Mouse (Mus musculus) forebrain, embryonic 14.5 days (tissue): Measurements from ENCODE around the gene Mrgpre. TPM values are rescaled to one million over a fixed set of nuclear protein-coding genes. Genes with fewer than 3 reads are reported as not detected.

Experiments
- ATAC-seq: fragments of 200-750 bp; cut with Nextera tagmentation; 2 replicates; pipeline ENCODE4 v1.8.0; 2017; ENCODE audit warnings: mild to moderate bottlenecking, moderate library complexity
- DNase-seq: peaks from one replicate; pipeline ENCODE4 v3.0.0-alpha.2; 2015; ENCODE audit warnings: low spot score
- H3K27ac ChIP-seq: fragments of 300-500 bp; sonication (generic); 2 replicates; pipeline ENCODE4 v1.5.1; 2014; ENCODE audit warnings: low read depth, mild to moderate bottlenecking, control low read depth, low read length, moderate library complexity
- H3K27me3 ChIP-seq: fragments of 300-500 bp; sonication (generic); replicated peaks from 2 replicates; pipeline ENCODE4 v1.6.1; 2014; ENCODE audit warnings: low read length, control low read depth, mixed read lengths; ENCODE audit not compliant: control insufficient read depth, insufficient read depth
- H3K36me3 ChIP-seq: fragments of 300-500 bp; sonication (generic); 2 replicates; pipeline ENCODE4 v1.6.1; 2014; ENCODE audit warnings: low read length, control low read depth; ENCODE audit not compliant: control insufficient read depth, insufficient read depth
- H3K4me1 ChIP-seq: fragments of 300-500 bp; sonication (generic); 2 replicates; pipeline ENCODE4 v1.6.1; 2014; ENCODE audit warnings: antibody characterized with exemption, low read length, control low read depth; ENCODE audit not compliant: control insufficient read depth, insufficient read depth
- H3K4me2 ChIP-seq: fragments of 300-500 bp; sonication (generic); 2 replicates; pipeline ENCODE4 v1.6.1; 2014; ENCODE audit warnings: mild to moderate bottlenecking, control low read depth, low read length
- H3K4me3 ChIP-seq: fragments of 300-500 bp; sonication (generic); 2 replicates; pipeline ENCODE4 v1.5.1; 2014; ENCODE audit warnings: low read depth, low read length, control low read depth
- H3K9ac ChIP-seq: fragments of 300-500 bp; sonication (generic); 2 replicates; pipeline ENCODE4 v1.6.1; 2014; ENCODE audit warnings: mild to moderate bottlenecking, low read length, control low read depth, moderate library complexity
- H3K9me3 ChIP-seq: fragments of 300-500 bp; sonication (generic); replicated peaks from 2 replicates; pipeline ENCODE4 v1.6.1; 2016; ENCODE audit warnings: low read length, control low read depth, mixed read lengths; ENCODE audit not compliant: control insufficient read depth
- WGBS: fragments of 180-500 bp; shearing (Covaris S2); extraction: QIAGEN DNeasy Blood & Tissue Kit; methylation state at CpG from one replicate; pipeline ENCODE4 v1.1.7; 2014; 5-methylcytosine and 5-hydroxymethylcytosine counted together
- microRNA-seq: library from miRNA; unstranded; fragments of <30 nt; microRNA quantifications from one replicate; pipeline ENCODE4, GENCODE M21; 2016
- polyA plus RNA-seq: library from polyadenylated mRNA; unstranded; fragments of >200 nt; fragmentation: Nextera tagmentation; extraction: Ambion mirVana; gene quantifications from 2 replicates; pipeline ENCODE4 v1.2.1, GENCODE M21; 2014

Mrgpre gene
- polyA plus RNA-seq, 1 experiment from 2014 or later: 2.6 TPM

GRCm38 (mm10) chr7:143733746-143734145, 50.6 kb downstream of the Mrgpre start:
- DNase-seq (no peak), ATAC-seq (no peak)
- no peak overlapping the region for H3K4me3 ChIP-seq
- H3K4me2 ChIP-seq: no peak overlapping the region
- H3K27ac ChIP-seq: no peak overlapping the region
- no peaks in the 10 kb centered on the region for H3K27me3 ChIP-seq
- H3K9me3 ChIP-seq: no peaks in the 10 kb centered on the region
- no peaks in the 10 kb centered on the region for H3K36me3 ChIP-seq
- peaks cover 5% of the 10 kb centered on the region; the same call in 1 of the 2 replicates for H3K4me1 ChIP-seq
- 92% methylated on average over 4 of the region's 4 CpGs for WGBS
- H3K9ac ChIP-seq: no peak overlapping the region

DNA sequence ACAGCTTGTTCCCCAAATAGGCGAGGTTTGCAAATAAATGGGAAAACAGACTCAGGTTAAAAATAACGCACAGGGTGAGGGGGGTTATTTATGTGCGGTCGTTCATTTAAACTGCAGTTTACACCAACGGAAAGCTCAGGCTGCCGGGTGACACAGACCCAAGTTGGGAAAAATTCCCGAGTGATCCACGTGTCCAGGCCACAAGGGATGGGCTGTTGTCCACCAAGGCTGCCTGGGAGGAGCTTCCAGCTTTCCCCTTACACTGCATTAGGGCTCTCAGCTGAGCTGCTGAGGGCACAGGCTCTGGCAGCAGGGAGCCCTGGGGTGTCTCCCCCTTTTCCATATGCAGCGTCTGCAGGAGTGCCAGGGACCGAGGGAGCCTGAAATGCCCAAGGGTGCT, 54.4 kb downstream of the Mrgpre start:
- no peak overlapping the region for H3K9ac ChIP-seq
- no peaks in the 10 kb centered on the region for H3K9me3 ChIP-seq
- DNase-seq (no peak), ATAC-seq (no peak)
- H3K27ac ChIP-seq: no peak overlapping the region; the same call in 1 of the 2 replicates
- no peaks in the 10 kb centered on the region for H3K4me1 ChIP-seq
- WGBS: 84% methylated on average over 10 of the region's 10 CpGs
- no peak overlapping the region for H3K4me3 ChIP-seq
- H3K4me2 ChIP-seq: no peak overlapping the region
- H3K27me3 ChIP-seq: no peaks in the 10 kb centered on the region
- no peaks in the 10 kb centered on the region for H3K36me3 ChIP-seq

Small RNAs within 50 kb of the gene (microRNA-seq; reads per million reads assigned to microRNA genes)
- gene Gm22064: not detected

Other genes with a start within 250 kb of the Mrgpre start
- gene Nap1l4, start 235.4 kb downstream of the Mrgpre start, polyA plus RNA-seq: 179 and 180 TPM in 2 replicates
- 51.5 and 59.2 TPM in 2 replicates for gene Cars, start 184.4 kb downstream of the Mrgpre start, polyA plus RNA-seq
- gene Tnfrsf26, start 155.8 kb downstream of the Mrgpre start, polyA plus RNA-seq: 0.10 TPM in 1 of 2 replicates, not detected in the other
- gene Tnfrsf22, start 134.8 kb downstream of the Mrgpre start, polyA plus RNA-seq: 2.5 and 3.2 TPM in 2 replicates
- gene Tnfrsf23, start 98.6 kb downstream of the Mrgpre start, polyA plus RNA-seq: 0.24 and 0.56 TPM in 2 replicates
- gene Osbpl5, start 27.5 kb downstream of the Mrgpre start, polyA plus RNA-seq: 25.8 and 29.4 TPM in 2 replicates
- gene Mrgprg, start 17.5 kb downstream of the Mrgpre start, polyA plus RNA-seq: not detected in 2 replicates
- 5.2 TPM in 2 replicates for gene Nadsyn1, start 38.3 kb upstream of the Mrgpre start, polyA plus RNA-seq
- gene Dhcr7, start 38.6 kb upstream of the Mrgpre start, polyA plus RNA-seq: 59.2 and 64.8 TPM in 2 replicates
- not detected in 2 replicates for gene Gm498, start 82.3 kb upstream of the Mrgpre start, polyA plus RNA-seq
- 4.6 and 5.6 TPM in 2 replicates for gene Shank2, start 217.4 kb upstream of the Mrgpre start, polyA plus RNA-seq